Mouse (Mus musculus): ENCODE measurements around the gene Leng8. TPM values are rescaled to one million over a fixed set of nuclear protein-coding genes. Genes with fewer than 3 reads are reported as not detected.

Gene Leng8
- polyA plus RNA-seq, 1 experiment from 2014 or later = 23.4 TPM

DNA sequence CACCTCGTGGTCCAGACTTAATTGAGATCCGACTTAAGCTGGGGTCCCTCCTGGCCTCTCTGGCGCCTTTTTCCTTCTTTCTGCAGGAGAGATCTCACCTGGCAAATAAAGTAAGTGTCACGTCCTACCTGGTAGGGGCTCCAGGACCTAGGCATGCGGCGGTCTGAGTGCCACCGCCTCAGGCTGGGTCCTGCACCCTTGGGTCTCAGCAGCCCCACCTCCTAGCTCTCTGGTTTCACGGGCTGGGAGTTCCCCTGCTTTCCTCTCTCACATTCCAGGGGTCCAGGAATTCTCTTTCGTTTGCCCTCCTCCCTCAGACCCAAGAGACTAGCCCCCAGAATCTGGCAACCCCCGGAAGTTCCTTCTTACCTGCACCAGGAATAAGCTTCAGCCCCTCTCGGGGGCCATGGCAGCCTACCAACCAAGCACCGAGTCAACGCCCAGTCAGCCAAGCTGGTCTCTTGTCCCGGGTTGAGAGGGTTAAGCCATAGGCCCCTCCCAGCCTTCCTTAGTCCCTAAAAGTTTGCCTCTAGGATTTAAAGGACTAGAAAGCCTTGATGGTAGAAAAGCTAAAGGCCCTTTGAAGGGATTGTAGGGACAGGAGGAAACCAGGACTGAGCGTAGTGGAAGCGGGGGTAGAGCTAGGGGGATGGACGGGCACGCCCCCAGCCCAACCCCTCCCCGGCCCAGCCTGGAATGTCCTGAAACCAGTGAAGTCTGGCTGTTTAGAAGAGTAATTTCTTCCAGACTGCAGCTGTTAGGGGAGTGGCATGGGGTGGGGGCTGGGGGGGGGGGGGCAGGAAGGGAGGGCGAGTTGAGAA, 27.5 kb downstream of the Leng8 start, which contains the start of gene Cdc42ep5:
Cdc42ep5 (minus strand) TSS at position 771 of the 821 bp plus-strand sequence.
- Histone ChIP-seq H3K9me3 (replicated peaks; ENCODE audit: control insufficient read depth, low read length) (no peaks in the 10 kb centered on the region), H3K9ac (ENCODE audit: low read depth, low read length) (0 out of 2 replicates have a peak within 1 kb of the TSS, but pooled peaks have one; percentile 21), H3K4me3 (ENCODE audit: low read depth, low read length) (peak within 1 kb of the TSS; percentile 52), H3K27me3 (ENCODE audit: control insufficient read depth, insufficient read depth, low read depth, low read length) (no peaks in the 10 kb centered on the region), H3K4me2 (ENCODE audit: low read depth, low read length) (peak within 1 kb of the TSS; percentile 58), H3K27ac (ENCODE audit: low read length) (peak within 1 kb of the TSS; percentile 22; the same call in 1 of the 2 replicates), H3K4me1 (ENCODE audit: control insufficient read depth, low read depth, low read length) (no peaks in the 10 kb centered on the region; the same call in 1 of the 2 replicates), H3K36me3 (ENCODE audit: control insufficient read depth, insufficient read depth) (no peaks in the 10 kb centered on the region)
- ATAC-seq (ENCODE audit: low read depth) = peak; percentile 70
- 1% methylated on average over 19 of the region's 20 CpGs for WGBS (ENCODE audit: insufficient replicate concordance)

DNA sequence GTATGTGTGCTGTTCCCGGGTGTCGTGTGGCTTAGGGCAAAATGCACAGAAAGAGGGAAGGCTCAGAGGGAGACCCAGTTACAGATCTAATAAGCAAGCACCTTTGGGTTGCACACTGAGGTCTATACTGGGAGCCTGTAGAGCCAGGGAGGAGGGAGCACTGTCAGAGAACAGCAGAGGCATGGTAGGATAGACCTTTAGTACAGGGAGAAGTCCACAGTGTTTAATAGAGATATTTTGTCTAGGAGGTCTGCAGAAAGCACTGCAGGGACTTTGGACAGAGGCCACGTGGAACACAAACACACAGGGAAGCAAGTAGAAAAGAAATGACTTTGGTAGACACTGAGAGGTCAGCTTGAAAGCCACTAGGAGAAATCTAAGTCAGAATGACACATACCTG, 28.4 kb downstream of the Leng8 start:
- no peaks in the 10 kb centered on the region for H3K27me3 ChIP-seq (ENCODE audit: control insufficient read depth, insufficient read depth, low read depth, low read length)
- no peaks in the 10 kb centered on the region; the same call in 1 of the 2 replicates for H3K4me1 ChIP-seq (ENCODE audit: control insufficient read depth, low read depth, low read length)
- no peak overlapping the region for H3K4me3 ChIP-seq (ENCODE audit: low read depth, low read length)
- H3K9ac ChIP-seq (ENCODE audit: low read depth, low read length) = no peak overlapping the region
- H3K36me3 ChIP-seq (ENCODE audit: control insufficient read depth, insufficient read depth) = no peaks in the 10 kb centered on the region
- H3K4me2 ChIP-seq (ENCODE audit: low read depth, low read length) = no peak overlapping the region
- ATAC-seq (ENCODE audit: low read depth) = peak; percentile 18; the same call in 1 of the 2 replicates
- 21% methylated on average over 3 of the region's 3 CpGs for WGBS (ENCODE audit: insufficient replicate concordance)
- no peaks in the 10 kb centered on the region for H3K9me3 ChIP-seq (replicated peaks; ENCODE audit: control insufficient read depth, low read length)
- H3K27ac ChIP-seq (ENCODE audit: low read length) = no peak overlapping the region

DNA sequence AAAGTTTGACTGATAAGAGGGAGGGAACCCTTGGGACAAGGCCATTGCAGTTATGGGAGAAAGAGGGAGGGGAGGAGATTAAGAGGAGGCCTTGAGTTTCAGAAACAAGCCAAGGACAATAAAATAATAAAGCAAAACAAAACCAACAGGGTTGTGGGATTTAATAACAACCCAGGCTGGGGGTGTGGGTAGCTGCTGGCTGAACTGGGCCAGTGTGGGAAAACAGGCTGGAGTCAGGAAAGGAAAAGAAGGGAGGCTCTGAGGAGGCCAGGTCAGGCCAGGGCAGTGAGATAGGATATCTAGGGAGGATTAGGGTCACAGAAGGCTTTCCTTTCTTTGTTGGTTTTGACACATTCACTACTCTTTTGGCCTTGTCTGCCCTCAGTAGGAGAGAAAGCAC, 30.3 kb downstream of the Leng8 start:
- H3K4me3 ChIP-seq (ENCODE audit: low read depth, low read length) = no peak overlapping the region
- no peaks in the 10 kb centered on the region for H3K27me3 ChIP-seq (ENCODE audit: control insufficient read depth, insufficient read depth, low read depth, low read length)
- H3K9me3 ChIP-seq (replicated peaks; ENCODE audit: control insufficient read depth, low read length) = no peaks in the 10 kb centered on the region
- no peaks in the 10 kb centered on the region; the same call in 1 of the 2 replicates for H3K4me1 ChIP-seq (ENCODE audit: control insufficient read depth, low read depth, low read length)
- ATAC-seq (ENCODE audit: low read depth) = no peak
- no peak overlapping the region for H3K9ac ChIP-seq (ENCODE audit: low read depth, low read length)
- H3K4me2 ChIP-seq (ENCODE audit: low read depth, low read length) = no peak overlapping the region
- no peaks in the 10 kb centered on the region for H3K36me3 ChIP-seq (ENCODE audit: control insufficient read depth, insufficient read depth)
- H3K27ac ChIP-seq (ENCODE audit: low read length) = no peak overlapping the region

DNA sequence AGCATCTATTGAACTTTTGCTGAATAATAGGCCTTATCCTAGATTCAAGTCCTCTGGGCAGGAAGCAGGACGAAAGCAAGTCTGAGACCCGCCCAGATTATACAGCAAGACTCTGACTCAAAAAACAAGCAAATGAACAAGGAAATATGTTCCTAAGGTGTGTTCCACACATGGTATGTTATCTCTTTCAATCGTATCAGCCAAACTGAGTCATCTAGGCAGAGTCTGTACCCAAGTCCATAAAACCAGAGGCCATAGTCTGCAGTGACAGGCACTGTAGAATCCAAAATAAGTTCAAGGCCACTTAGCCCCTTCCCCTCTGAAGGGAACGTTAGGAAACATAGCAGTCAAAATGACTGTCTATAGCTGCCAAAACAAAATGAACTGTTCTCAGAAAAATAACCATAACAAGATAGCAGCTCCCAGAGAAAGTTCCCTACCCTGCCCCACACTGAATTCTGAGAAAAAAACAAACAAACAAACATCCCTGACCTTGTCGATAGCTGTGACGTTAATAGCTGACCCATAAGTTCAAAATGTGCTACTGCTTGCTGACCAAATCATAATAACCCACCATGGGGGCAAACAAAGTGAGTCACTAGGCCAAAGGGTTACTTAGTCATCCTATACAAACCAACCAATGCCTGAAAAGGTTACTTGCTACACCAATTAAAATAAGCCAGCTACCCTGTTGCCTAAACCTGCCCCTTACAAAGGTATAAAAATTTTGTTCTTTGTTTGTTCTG, 33.5 kb downstream of the Leng8 start:
- 60% methylated on average over 6 of the region's 6 CpGs for WGBS (ENCODE audit: insufficient replicate concordance)
- H3K27ac ChIP-seq (ENCODE audit: low read length) = no peak overlapping the region
- no peaks in the 10 kb centered on the region for H3K9me3 ChIP-seq (replicated peaks; ENCODE audit: control insufficient read depth, low read length)

DNA sequence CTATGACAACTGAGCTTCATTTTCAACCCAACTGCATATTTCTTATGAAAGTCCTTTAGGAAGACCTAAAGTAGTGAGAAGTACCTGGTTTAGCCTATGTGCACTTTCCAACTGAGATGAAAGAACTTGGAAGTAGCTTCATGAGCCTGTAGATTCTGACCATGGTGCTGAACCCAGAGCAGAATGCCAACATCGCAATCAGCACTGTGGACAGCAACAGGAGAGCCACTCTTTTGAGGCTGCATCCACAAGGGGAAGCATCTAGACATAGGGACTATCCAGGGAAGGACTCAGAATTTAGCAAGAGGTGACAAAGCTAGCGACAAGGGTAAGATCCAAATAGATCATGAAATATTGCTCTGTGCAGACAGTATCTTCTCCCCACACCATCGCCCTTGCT, 41.6 kb downstream of the Leng8 start:
- H3K9ac ChIP-seq (ENCODE audit: low read depth, low read length) = no peak overlapping the region
- no peak overlapping the region for H3K27ac ChIP-seq (ENCODE audit: low read length)
- H3K27me3 ChIP-seq (ENCODE audit: control insufficient read depth, insufficient read depth, low read depth, low read length) = no peaks in the 10 kb centered on the region
- H3K4me2 ChIP-seq (ENCODE audit: low read depth, low read length) = no peak overlapping the region
- WGBS (ENCODE audit: insufficient replicate concordance) = 28% methylated on average over 3 of the region's 3 CpGs
- no peaks in the 10 kb centered on the region for H3K4me1 ChIP-seq (ENCODE audit: control insufficient read depth, low read depth, low read length)
- no peak overlapping the region for H3K4me3 ChIP-seq (ENCODE audit: low read depth, low read length)
- ATAC-seq (ENCODE audit: low read depth) = no peak
- no peaks in the 10 kb centered on the region for H3K9me3 ChIP-seq (replicated peaks; ENCODE audit: control insufficient read depth, low read length)
- no peaks in the 10 kb centered on the region for H3K36me3 ChIP-seq (ENCODE audit: control insufficient read depth, insufficient read depth)

More for the DNA sequence above, 33.5 kb downstream of the Leng8 start:
- ATAC-seq (ENCODE audit: low read depth) = no peak
- Histone ChIP-seq H3K36me3 (ENCODE audit: control insufficient read depth, insufficient read depth) (no peaks in the 10 kb centered on the region), H3K4me3 (ENCODE audit: low read depth, low read length) (no peak overlapping the region), H3K27me3 (ENCODE audit: control insufficient read depth, insufficient read depth, low read depth, low read length) (no peaks in the 10 kb centered on the region), H3K9ac (ENCODE audit: low read depth, low read length) (no peak overlapping the region), H3K4me2 (ENCODE audit: low read depth, low read length) (no peak overlapping the region), H3K4me1 (ENCODE audit: control insufficient read depth, low read depth, low read length) (no peaks in the 10 kb centered on the region)

Other genes with a start within 250 kb of the Leng8 start
- gene Gm14548, start 238.9 kb upstream of the Leng8 start, polyA plus RNA-seq (2015; fragmentation: Nextera tagmentation; extraction: Ambion mirVana) = 1.2 and 1.6 TPM in 2 replicates
- 1.0 and 1.6 TPM in 2 replicates for gene Lilra6, start 221.5 kb upstream of the Leng8 start, polyA plus RNA-seq (2015; fragmentation: Nextera tagmentation; extraction: Ambion mirVana)
- gene Lair1, start 73.8 kb upstream of the Leng8 start, polyA plus RNA-seq (2015; fragmentation: Nextera tagmentation; extraction: Ambion mirVana) = 2.0 and 2.4 TPM in 2 replicates
- 0.20 and 0.50 TPM in 2 replicates for gene Ttyh1, start 17.6 kb upstream of the Leng8 start, polyA plus RNA-seq (2015; fragmentation: Nextera tagmentation; extraction: Ambion mirVana)
- gene Leng9, start 13.3 kb downstream of the Leng8 start, polyA plus RNA-seq (2015; fragmentation: Nextera tagmentation; extraction: Ambion mirVana) = 1.0 and 1.2 TPM in 2 replicates
- gene Cdc42ep5, start 27.8 kb downstream of the Leng8 start, polyA plus RNA-seq (2015; fragmentation: Nextera tagmentation; extraction: Ambion mirVana) = 5.5 and 6.7 TPM in 2 replicates
- gene Lilra5, start 100.7 kb downstream of the Leng8 start, polyA plus RNA-seq (2015; fragmentation: Nextera tagmentation; extraction: Ambion mirVana) = 0.92 TPM in 2 replicates
- 0.09 and 0.18 TPM in 2 replicates for gene Ncr1, start 200.7 kb downstream of the Leng8 start, polyA plus RNA-seq (2015; fragmentation: Nextera tagmentation; extraction: Ambion mirVana)

Data from liver, embryonic 16.5 days (tissue).